Mouse (Mus musculus) E14TG2a.4 (cell line): ENCODE measurements around the gene Olfr826.
"Not testable (repeated sequence)": the region's sequence is repeated elsewhere in the genome, so short reads cannot be mapped to it uniquely, and the experiment has no call there.

Source experiments
- H3K27me3 ChIP-seq: 2 replicates; pipeline ENCODE4 v1.6.1; 2014; ENCODE audit warnings: low read length, control low read depth; ENCODE audit not compliant: insufficient read depth
- H3K36me3 ChIP-seq: 2 replicates; pipeline ENCODE4 v1.6.1; 2014; ENCODE audit warnings: low read length, control low read depth; ENCODE audit not compliant: insufficient read depth
- H3K4me1 ChIP-seq: replicated peaks from 2 replicates; pipeline ENCODE4 v1.6.1; 2014; ENCODE audit warnings: low read depth, low read length, control low read depth
- H3K4me3 ChIP-seq: replicated peaks from 2 replicates; pipeline ENCODE4 v1.5.1; 2014; ENCODE audit warnings: mild to moderate bottlenecking, low read length
- H3K9me3 ChIP-seq: 2 replicates; pipeline ENCODE4 v1.6.1; 2014; ENCODE audit warnings: low read length, control low read depth
- CTCF ChIP-seq: conservative IDR thresholded peaks from 2 replicates; pipeline ENCODE4 v1.5.1; 2014; ENCODE audit warnings: low read length
- NANOG ChIP-seq: IDR thresholded peaks from 2 replicates; pipeline ENCODE4 v1.6.1; 2014; ENCODE audit warnings: borderline replicate concordance, low read length, mixed read lengths
- POU5F1 ChIP-seq: IDR thresholded peaks from 2 replicates; pipeline ENCODE4 v1.6.1; 2014; ENCODE audit warnings: low read length, borderline replicate concordance

Olfr826 gene

GRCm38 (mm10) chr10:130134811-130135210, 49.2 kb downstream of the Olfr826 start:
- no peaks in the 10 kb centered on the region for H3K36me3 ChIP-seq
- H3K4me3 ChIP-seq, result no peak overlapping the region
- H3K27me3 ChIP-seq, result no peaks in the 10 kb centered on the region
- no peaks in the 10 kb centered on the region for H3K9me3 ChIP-seq
- H3K4me1 ChIP-seq, result no peaks in the 10 kb centered on the region
- TF ChIP-seq CTCF (no peak), POU5F1 (no peak), NANOG (no peak)

GRCm38 (mm10) chr10:130129900-130130299, 54.1 kb downstream of the Olfr826 start, which contains the start of gene Olfr824:
Gene Olfr824, minus strand, starts transcription at chr10:130130000.
- H3K9me3 ChIP-seq, H3K4me1 ChIP-seq, H3K4me3 ChIP-seq, H3K27me3 ChIP-seq, H3K36me3 ChIP-seq: not testable (repeated sequence)
